Mouse (Mus musculus) layer of hippocampus, adult 18-20 months (tissue): ENCODE data around the gene Lyrm2. TPM values are rescaled to one million over a fixed set of nuclear protein-coding genes. Genes with fewer than 3 reads are reported as not detected.

ENCODE experiments used
- DNase-seq, 2 experiments: peaks; one replicate each; pipeline ENCODE4 v3.0.0; 2022; ENCODE audit warnings: low spot score in 2 of 2
- long read RNA-seq: library from polyadenylated mRNA; stranded (forward); transcript quantifications from one replicate; pipeline ENCODE4 v2.0.0, GENCODE M21; 2021
- total RNA-seq, 2 experiments: library from RNA; stranded (reverse); gene quantifications; 2 replicates each; pipeline ENCODE4 v1.2.3; 2021

Gene Lyrm2
- 10 to 100 TPM; 34.9 to 35.4 TPM for total RNA-seq
- long read RNA-seq, transcript Lyrm2-201 (3 exons, 465 nt): major isoform, 12 of 16 reads
- long read RNA-seq, partial matches to known transcripts: 0 of 16 reads
- long read RNA-seq, other reads (novel, unspliced or antisense): 4 of 16 reads

DNA sequence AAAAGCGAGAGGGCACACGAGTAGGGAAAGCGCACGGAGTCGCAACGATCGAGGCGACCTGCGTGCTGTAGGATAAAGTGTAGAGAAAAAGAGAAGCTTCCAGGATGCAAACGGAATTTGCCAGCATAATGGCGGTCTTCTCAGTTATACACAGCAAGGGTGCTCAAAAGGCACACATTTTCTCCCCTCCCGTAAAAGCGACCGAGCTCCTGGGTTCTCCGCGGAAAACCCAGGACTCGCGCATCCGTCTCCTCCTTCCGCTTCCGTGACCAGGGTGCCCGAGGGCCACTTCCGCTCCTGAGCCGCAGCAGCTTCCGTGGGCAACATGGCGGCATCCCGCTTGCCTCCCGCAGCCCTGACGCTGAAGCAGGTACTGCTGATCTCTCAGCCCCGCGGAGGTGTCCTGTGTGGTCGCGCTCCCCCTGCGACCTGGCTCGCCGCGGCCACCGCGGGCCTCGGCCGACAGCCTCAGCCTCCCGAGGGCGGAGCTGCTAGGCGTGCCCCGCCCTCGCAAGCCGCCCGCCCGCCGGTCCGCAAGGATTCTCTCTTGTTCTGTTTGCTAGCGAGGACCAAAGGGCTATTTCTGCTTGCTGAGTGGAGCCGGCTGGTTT lies at the start of gene Lyrm2:
Gene Lyrm2 (plus strand): TSS at position 288 of the 611 bp plus-strand sequence.
- DNase-seq: peak; percentile 76 to 87

DNA sequence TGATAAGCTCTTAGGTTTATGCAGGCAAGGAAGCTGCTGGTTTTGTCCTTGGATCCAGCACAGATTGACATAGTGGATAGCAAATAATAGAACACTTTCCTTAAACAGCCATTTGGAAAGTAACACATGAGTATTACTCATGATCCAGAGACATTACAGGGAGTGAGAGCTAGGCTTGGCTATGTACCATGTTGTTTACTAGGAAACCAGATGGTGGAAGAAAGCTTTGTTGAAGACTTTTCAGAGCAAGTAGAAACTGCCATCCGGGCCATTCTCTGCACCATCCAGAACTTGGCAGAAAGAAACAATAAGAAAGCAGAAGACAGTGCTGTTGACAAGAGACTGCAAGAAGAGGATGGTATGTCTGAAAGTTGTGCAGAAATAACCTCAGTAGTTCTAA lies 49.3 kb upstream of the Lyrm2 start:
- DNase-seq: peak; percentile 34 to 74

DNA sequence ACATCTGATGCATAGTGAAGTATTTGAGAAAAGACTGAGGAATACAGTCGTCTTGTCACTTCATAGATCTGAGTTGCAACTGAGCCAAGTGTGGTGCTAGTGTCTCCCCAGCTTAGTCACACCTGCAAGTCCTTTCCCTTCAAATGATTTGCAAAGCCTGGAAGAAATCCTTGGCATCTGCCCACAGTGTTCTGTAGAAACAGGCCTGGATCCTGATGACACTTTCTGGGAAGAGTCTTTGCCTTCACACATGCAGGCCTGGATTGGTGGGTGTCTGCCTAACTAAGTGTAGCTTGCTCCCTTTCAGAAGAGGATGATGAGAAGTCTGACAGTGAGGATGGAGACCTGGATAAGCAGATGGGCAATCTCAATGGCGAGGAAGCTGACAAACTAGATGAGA lies 42.6 kb upstream of the Lyrm2 start:
- peak in 1 of 2 experiments; percentile 7 for DNase-seq

DNA sequence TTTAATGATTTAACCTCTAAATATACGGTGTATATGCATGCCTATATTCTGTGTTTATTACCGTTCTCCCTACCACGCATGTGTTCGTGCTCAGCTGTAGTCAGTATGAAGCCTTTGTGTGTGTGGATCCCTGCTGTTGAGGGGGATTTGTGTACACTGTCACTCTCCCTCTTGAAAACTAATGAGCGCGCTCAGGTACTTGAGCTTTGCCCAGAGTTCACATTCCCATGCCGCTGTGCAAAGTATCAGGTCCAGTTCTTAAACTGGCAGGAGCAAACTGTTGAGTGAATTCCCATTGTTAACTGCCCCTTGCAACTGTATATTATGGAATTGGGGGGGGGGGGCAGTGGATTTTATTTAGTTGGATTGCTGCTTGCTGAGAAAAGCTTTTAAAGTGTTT lies 32.6 kb upstream of the Lyrm2 start:
- no peak for DNase-seq

DNA sequence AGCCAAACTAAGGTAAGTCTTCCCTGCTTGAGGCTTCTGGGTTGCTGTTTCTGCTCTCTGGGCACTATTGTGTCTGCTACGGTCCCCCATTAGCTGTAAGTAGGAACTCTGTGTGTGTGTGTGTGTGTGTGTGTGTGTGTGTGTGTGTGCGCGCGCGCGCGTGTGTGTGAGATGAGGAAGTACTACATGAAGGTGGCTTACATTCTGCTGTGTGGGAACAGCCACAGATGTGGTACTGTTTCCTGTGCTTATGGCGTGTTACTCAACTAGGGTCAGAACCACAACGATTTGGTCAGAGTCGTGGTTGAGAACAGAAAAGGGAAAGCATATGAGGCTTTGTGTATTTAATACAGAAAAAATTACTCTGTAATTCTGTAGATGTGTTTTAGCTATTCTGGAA lies 32.0 kb upstream of the Lyrm2 start:
- DNase-seq: no peak

DNA sequence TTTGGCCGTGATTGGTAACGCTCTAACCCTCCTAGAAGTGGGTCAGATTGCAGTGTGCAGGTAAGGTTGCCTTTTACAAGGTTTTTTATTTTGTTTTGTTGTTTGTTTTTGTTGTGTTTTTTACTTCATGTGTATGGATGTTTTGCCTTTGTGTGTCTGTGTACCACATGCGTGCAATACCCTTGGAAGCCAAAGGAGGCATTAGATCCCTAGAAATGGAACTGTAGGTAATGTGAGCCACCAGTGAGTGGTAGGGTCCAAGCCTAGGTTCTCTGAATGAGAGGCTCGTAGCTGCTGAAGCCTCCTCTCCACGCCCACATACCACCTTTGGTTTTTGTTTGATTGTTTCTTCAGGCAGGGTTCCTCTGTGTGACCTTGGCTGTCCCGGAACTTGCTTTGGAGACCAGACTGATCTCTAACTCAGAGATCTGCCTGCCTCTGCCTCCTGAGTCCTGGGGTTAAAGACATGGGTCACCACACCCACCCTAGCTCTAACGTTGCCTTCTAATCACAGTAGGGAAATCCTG lies 29.7 kb upstream of the Lyrm2 start:
- DNase-seq: no peak

DNA sequence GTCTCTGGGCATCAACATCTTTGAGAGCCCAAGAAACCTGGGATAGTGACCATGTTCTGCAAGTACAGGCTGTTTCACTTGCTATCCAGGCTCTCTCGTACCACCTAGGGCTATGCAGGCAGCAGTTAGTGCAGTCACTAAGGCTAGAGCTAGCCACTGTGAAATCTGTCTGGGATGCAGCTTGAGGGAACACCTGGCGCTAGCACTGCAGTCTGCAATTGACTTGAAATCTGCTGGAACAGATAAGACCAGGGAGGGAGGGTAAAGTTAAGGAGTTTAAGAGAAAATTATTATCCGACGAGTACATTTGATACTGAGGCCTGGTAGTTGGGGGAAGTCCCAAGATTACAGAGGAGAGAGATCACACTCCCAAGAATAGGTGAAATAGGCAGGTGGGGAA lies 20.1 kb upstream of the Lyrm2 start:
- DNase-seq: no peak

- DNase-seq: no peak
These were observed 12.9 kb upstream of the Lyrm2 start for GRCm38 (mm10) chr4:32787110-32787509.

GRCm38 (mm10) chr4:32789020-32789419 lies 11.0 kb upstream of the Lyrm2 start:
- no peak for DNase-seq

- no peak for DNase-seq
These were observed 1.1 kb upstream of the Lyrm2 start for GRCm38 (mm10) chr4:32798976-32799375.

DNA sequence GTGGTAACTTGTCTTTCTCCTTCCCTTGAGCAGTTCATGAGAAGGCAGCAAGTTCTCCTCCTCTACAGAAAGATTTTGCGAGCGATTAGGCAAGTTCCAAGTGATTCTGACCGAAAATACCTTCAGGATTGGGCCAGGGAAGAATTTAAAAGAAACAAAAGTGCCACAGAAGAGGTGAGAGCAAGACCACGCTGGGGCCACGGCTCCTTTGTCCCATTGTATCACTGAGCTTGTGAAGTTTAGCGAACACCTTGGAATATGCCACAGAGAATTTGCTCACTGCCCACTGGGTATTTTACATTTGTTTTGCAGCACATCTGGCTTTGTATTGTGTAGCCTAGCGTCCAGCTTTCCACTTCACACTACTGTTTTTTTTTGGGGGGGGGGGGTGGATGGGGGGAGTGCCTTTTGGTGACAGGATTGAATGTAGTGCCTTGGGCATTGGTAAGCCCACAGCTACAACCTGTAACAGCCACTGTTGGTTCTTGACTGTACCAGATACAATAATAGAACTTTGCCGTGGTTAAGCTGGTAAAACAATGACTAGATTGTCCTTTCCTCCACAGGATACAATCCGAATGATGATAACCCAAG lies 621 bp downstream of the Lyrm2 start:
- no peak for DNase-seq

GRCm38 (mm10) chr4:32817478-32817877 lies 17.4 kb downstream of the Lyrm2 start:
- no peak for DNase-seq

- DNase-seq: no peak
These were observed 20.6 kb downstream of the Lyrm2 start for GRCm38 (mm10) chr4:32820676-32821075.

DNA sequence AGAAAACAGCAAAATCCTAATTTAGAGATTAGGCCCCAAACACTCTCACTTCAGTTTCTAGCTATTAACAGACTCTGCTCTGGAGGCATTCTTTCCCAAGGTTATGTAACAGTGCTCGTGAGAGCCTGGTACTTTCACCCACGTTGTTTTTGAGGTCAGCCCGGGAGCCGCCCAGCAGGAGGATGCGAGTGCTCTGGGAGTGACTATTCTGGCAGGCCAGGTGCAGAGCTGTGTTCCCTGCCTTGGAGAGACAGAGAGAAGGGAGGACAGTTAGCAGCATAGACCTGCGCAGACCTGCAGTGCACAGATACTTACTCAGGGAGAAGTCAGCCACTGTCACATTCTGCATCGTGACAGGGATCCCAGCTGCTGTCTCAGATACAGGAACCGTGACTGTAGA lies 24.2 kb downstream of the Lyrm2 start:
- peak in 1 of 2 experiments; percentile 19 for DNase-seq

DNA sequence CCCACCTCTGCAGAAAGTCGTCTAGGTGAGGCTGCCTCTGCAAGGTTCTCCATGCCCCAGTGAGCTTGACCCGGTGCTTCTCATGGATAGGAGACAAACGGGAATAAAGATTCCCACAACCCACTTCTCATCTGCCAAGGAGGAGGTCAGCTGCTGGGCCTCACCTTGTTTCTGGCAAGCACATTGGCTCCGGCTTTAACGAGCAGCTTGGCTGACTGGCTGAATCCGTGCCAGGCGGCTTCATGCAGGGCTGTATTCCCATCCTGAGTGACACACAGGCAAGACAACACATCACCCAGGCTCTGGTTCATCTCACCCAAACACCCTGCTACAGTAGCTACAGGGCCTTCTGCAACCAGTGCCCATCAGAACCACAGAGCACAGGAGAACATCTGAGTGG lies 26.9 kb downstream of the Lyrm2 start:
- DNase-seq: peak; percentile 13 to 46

GRCm38 (mm10) chr4:32828385-32829077 lies 28.5 kb downstream of the Lyrm2 start:
- no peak for DNase-seq

DNA sequence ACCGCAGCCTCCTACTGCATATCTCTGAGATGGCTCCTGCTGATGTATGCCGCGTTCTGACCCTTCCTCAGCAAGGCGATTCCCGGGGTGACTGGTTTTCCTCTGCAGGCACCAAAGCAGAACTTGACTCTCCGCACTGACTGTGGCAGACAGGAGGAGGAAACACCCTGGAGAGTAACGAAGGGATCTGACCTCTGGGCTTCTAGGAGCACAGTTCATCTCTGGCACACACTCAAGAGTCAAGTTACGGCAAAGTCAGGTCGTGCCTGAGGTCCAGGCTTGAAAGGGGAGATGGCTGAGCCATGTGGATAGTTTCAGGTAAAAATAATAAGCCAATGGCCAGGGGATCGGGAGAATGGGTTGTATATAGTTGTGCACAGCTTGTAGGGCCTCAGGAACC lies 29.3 kb downstream of the Lyrm2 start:
- no peak for DNase-seq

GRCm38 (mm10) chr4:32833494-32834282 lies 33.6 kb downstream of the Lyrm2 start:
- DNase-seq: no peak

GRCm38 (mm10) chr4:32834541-32834940 lies 34.5 kb downstream of the Lyrm2 start:
- no peak for DNase-seq

- DNase-seq: no peak
These were observed 36.0 kb downstream of the Lyrm2 start for GRCm38 (mm10) chr4:32836071-32836470.

DNA sequence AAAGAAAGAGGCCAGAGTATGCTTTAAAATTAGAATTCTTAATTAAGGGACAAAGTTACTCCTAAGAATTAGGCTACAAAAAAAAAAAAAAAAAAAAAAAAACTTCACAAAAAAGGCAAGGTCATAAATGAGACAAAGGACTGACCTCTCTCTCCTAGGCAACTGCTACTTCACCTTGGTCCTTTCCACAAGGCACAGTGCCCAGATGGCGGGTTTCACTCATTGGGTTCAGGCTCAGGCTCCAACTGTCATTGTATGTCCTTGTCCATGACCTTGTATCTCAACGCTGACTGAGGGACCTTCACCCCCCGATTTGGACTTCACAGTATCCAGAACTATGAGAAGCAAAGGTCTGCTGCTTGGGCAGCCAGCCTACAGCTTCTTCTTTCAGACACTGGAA lies 38.3 kb downstream of the Lyrm2 start:
- DNase-seq: no peak
